Mouse (Mus musculus) T-helper 2 cell (primary cell): ENCODE measurements around the gene Olfr159.

Experiments
- in situ Hi-C: fragments of 300-600 bp; cut with MboI, MseI; formaldehyde crosslinking; loops from one replicate; pipeline ENCODE4 v1.15.1; 2025; ENCODE audit warnings: high pct_unique_total_duplicates

Gene Olfr159

DNA sequence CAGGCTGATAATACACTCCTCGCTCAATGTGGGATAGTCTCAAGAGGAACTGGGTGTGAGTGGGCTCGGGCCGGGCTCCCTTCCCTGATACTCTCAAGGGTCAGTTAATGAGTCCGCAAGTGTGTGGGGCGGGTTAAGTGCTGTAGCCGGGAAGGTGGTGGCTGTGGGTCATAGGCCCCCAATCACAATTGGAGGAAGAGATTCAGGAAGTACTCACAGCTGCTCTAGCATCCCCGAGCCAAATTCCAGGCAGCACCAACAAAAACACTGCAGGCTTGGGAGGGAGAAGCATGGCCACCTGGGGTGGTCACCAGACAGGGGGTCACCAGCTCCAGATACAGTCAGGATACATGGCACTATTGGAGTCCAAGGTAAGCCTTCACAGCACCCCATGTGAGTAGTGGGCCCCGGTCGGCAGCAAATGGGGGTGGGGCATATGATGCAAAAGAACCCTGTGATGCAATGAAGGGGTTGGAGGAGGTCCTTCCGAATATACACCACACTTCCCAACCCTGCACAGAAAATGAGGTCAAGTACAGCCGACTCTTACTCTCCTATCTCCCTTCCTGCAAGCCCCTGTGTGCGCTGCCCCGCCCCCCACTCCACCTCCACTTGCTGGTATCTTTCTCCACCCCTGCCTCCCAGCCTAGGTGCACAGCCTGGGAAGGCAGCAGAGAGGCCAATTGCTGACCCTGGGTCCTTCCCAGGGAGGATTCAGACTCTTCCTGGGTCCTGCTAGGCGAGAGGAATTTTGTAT, 40.8 kb downstream of the Olfr159 start, which contains the start of gene Spaar:
TSS of gene Spaar (plus strand) at position 241 of the 757 bp plus-strand sequence.
- in situ Hi-C loops = no loop called here

DNA sequence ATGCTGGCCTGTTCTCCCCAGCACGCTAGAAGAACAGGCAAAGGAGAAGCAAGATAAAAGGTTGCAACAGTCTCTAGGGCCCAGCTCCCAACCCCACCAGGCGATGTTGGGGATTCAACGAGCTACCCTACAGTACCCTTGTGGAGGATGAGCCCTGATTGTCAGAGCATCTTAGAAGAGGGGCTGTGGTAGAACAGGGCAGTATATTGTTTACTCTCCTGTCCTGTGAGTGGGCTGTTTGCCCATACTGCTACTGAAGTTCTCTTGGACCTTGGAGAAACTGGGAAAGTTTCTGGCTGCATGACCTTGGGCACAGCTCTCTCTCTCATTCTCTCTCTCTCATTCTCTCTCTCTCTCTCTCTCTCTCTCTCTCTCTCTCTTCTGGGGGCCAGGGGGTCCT, 41.7 kb downstream of the Olfr159 start:
- in situ Hi-C loops = no loop called here

GRCm38 (mm10) chr4:43728576-43728954, 42.2 kb downstream of the Olfr159 start:
- in situ Hi-C loops = no loop called here

- in situ Hi-C loops = no loop called here
Observed at GRCm38 (mm10) chr4:43727718-43728575, 42.9 kb downstream of the Olfr159 start.

DNA sequence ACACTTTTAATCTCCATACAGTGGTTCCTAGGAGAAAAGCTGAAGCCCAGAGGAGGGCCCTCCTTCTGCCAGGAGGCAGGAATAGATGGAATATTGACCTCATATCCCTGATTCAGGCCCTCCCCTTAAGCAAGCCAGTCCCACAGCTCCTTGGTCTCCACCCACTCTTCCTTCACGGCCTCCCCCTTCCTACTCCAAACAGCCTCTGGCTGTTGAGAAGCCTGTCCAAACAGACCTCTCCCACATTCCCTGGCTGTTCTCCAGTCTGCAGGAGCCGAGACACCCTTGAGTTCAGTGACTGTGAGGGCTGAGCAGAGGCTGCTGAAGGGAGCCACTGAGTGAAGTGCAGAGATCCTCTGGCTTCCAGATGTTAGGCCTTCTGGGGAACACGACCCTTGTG, 43.8 kb downstream of the Olfr159 start, which contains the start of gene Hrct1:
TSS of gene Hrct1 (plus strand) at position 194 of the 400 bp plus-strand sequence.
- in situ Hi-C loops = no loop called here

DNA sequence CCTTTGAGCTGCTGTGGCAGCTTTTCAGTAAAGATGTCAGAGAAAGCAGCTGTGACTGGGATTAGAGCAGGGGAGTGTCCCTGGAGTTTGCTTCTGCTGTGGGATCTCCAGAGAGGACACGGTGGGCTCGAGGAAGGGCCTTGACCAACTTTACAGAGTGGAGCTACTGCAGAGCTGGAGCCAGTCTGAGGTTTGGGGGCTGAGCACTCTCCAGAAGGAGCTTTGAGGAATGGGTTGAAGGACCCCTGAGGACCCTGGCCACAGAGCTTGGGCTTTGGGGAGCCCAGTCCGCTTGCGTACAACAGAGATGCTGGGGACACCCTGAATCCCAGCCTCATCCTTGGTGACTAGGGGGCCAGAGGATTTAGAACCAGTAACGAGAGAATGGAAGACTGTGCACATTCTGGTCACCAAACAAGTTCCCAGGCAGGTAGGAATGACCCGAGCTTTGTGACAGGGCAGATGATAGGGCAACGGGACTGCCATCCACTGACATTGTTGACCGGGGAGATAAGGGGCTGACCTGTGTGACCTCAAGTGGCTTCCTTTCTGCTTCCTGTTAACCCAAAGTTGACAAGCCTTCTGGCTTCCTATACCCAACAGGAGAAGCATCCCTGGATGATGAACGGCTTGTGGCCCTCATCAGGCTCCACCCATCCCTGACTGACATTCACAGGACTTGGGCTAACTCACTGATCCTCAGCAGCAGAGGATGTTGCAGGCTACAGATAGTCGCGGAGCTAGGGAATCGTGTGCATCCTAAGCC, 44.4 kb downstream of the Olfr159 start:
- in situ Hi-C loops = no loop called here

- in situ Hi-C loops = no loop called here
Observed at GRCm38 (mm10) chr4:43724764-43725163, 46.0 kb downstream of the Olfr159 start.

DNA sequence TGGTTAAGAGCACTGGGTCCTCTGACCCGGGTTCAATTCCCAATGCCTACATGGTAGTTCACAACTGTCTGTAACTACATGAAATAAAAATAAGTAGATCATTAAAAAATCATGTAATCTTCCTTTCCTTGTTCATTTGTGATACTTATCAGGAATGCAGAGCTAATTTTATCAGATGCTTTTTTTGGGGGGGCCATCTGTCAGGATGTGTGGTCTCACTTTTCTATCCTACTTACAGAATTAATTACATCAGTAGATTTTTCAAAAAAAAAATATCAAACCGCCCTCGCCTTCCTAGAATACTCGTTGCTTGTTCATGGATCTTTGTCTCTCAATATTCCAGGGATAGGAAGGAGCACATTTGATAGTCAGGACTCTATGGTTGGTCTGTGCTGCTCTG, 48.6 kb downstream of the Olfr159 start:
- in situ Hi-C loops = no loop called here

DNA sequence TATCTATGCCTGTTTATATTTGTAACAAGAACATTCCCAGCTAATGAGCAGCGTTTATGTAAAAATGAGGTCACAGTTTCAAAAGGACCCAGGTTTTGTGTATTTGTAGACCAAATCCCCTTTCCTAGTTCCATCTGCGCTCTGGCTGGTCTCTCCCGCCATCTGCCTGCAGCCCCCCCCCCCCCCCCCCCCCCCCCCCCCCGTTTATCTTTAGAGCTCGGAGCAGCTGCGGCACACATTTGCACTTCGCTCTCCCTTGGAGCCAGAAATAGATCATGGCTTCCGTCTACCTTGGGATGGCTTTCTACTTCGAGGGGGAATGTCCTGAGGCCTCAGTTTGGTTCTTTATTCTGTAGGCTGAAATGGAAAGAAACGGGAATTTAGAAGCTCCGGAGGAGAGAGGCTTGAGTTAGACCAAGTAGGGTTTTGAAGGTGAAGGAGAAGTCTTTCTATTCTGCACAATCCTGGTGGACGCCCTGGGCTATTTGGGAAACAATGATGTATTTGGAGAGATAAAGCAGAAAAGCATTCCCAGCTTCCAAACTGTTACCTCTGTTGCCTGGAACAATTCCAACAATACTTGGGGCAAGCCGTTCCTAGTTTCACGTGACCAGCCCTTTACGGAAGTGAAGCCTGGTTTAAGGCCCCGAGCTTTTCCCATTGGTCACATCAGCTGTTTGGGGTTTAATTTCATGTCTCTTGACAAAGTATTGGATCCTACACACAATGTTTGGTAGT, 50.1 kb downstream of the Olfr159 start:
- in situ Hi-C loops = no loop called here
